13 mouse cellular contexts compared by ENCODE assay signal in the genomic region with DNA sequence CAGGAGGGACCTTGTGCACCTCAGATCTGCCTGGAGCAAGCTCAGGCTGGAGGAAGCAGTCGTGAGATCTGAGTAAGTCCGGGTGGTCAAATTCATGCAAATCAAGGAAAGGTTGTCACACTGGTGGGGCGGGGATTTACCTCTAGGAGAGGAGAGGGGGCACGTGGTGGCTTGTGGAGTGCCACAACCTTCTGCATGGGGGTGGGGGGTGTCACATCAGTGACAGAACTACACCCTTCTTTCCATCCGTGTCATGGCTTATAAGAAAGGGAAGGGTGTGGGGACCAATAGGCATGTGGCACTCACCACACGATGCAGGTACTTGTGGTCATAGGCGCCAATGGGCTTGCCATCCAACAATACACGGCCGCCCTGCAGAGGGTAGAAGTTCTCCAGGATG. TPM values are rescaled to one million over a fixed set of nuclear protein-coding genes. Genes with fewer than 3 reads are reported as not detected.
A peak's percentile ranks its signal among the peaks of the same experiment; 100 is the strongest.
DNase-seq lines count a peak whose midpoint lies in the region; ATAC-seq lines count a peak whose summit lies in the region.
"Had no signal": no experiment of that assay in that cellular context is flagged by ENCODE, and none has a peak within 500 bp of the region (broad histone marks: within the 10 kb centered on the region; RNA-seq: fewer than 3 reads in every experiment).

No protein-coding gene starts in this region.

- H3K9me3 ChIP-seq in forebrain, embryonic 10.5 days: no peaks in the 10 kb centered on the region
- H3K9me3 ChIP-seq in forebrain, embryonic 16.5 days (ENCODE audit: control insufficient read depth, low read length): no peaks in the 10 kb centered on the region
- H3K9me3 ChIP-seq in lung, embryonic 15.5 days: no peaks in the 10 kb centered on the region
- H3K9me3 ChIP-seq in megakaryocyte, embryonic 14.5 days: no peaks in the 10 kb centered on the region
- H3K9me3 ChIP-seq: forebrain, embryonic 12.5 days; midbrain, embryonic 15.5 days had no signal

- no peak overlapping the region for H3K4me2 ChIP-seq in forebrain, embryonic 16.5 days (ENCODE audit: low read length)
- no peak overlapping the region for H3K4me2 ChIP-seq in lung, embryonic 15.5 days
- H3K4me2 ChIP-seq: forebrain, embryonic 12.5 days; midbrain, embryonic 15.5 days had no signal

- H3K36me3 ChIP-seq in forebrain, embryonic 10.5 days (replicated peaks): no peaks in the 10 kb centered on the region
- no peaks in the 10 kb centered on the region for H3K36me3 ChIP-seq in forebrain, embryonic 16.5 days (ENCODE audit: control insufficient read depth, insufficient read depth)
- H3K36me3 ChIP-seq in lung, embryonic 15.5 days: no peaks in the 10 kb centered on the region
- H3K36me3 ChIP-seq in megakaryocyte, embryonic 14.5 days (replicated peaks; ENCODE audit: low read length): peaks cover 53% of the 10 kb centered on the region
- H3K36me3 ChIP-seq: forebrain, embryonic 12.5 days; midbrain, embryonic 15.5 days had no signal

- ATAC-seq in forebrain, embryonic 16.5 days: no peak
- ATAC-seq in lung, embryonic 15.5 days (ENCODE audit: borderline replicate concordance, extremely low read depth, low FRiP score, low TSS enrichment): no peak
- ATAC-seq: midbrain, embryonic 15.5 days had no signal

- H3K9ac ChIP-seq in forebrain, embryonic 16.5 days (replicated peaks; ENCODE audit: low read depth, low read length): no peak overlapping the region
- H3K9ac ChIP-seq in lung, embryonic 15.5 days: no peak overlapping the region
- H3K9ac ChIP-seq: forebrain, embryonic 12.5 days; midbrain, embryonic 15.5 days had no signal

- DNase-seq in forebrain, embryonic 10.5 days (ENCODE audit: extremely low spot score, low spot score): no peak
- DNase-seq in lung, adult 18-20 months: no peak
- DNase-seq in thymus, postnatal 25 days: peak; percentile 46
- no peak for DNase-seq in right cerebral cortex, adult 2 months (ENCODE audit: low spot score in 2 of 2)
- DNase-seq in adrenal gland, postnatal 4 days (ENCODE audit: low spot score in 2 of 2): no peak
- DNase-seq: adrenal gland, adult 2 months; kidney, postnatal 10 days had no signal

- H3K27me3 ChIP-seq in forebrain, embryonic 10.5 days (ENCODE audit: poor library complexity, severe bottlenecking): no peaks in the 10 kb centered on the region
- no peaks in the 10 kb centered on the region for H3K27me3 ChIP-seq in forebrain, embryonic 16.5 days (replicated peaks; ENCODE audit: control insufficient read depth, insufficient read depth, low read length)
- H3K27me3 ChIP-seq in lung, embryonic 15.5 days: no peaks in the 10 kb centered on the region
- H3K27me3 ChIP-seq in megakaryocyte, embryonic 14.5 days (replicated peaks): no peaks in the 10 kb centered on the region
- H3K27me3 ChIP-seq: forebrain, embryonic 12.5 days; midbrain, embryonic 15.5 days had no signal

- H3K4me3 ChIP-seq in forebrain, embryonic 10.5 days: no peak overlapping the region
- no peak overlapping the region for H3K4me3 ChIP-seq in forebrain, embryonic 16.5 days (replicated peaks; ENCODE audit: low read length)
- H3K4me3 ChIP-seq in lung, embryonic 15.5 days: no peak overlapping the region
- H3K4me3 ChIP-seq in megakaryocyte, embryonic 14.5 days (replicated peaks): peak overlapping the region; percentile 65
- H3K4me3 ChIP-seq: forebrain, embryonic 12.5 days; left cerebral cortex, adult 2 months; midbrain, embryonic 15.5 days had no signal

- H3K4me1 ChIP-seq in forebrain, embryonic 10.5 days: peaks cover 59% of the 10 kb centered on the region
- peaks cover 31% of the 10 kb centered on the region for H3K4me1 ChIP-seq in forebrain, embryonic 16.5 days (replicated peaks; ENCODE audit: control insufficient read depth, insufficient read depth, low read length)
- H3K4me1 ChIP-seq in lung, embryonic 15.5 days: peaks cover 34% of the 10 kb centered on the region
- H3K4me1 ChIP-seq in megakaryocyte, embryonic 14.5 days: peaks cover 97% of the 10 kb centered on the region

- 0 out of 2 replicates have a peak overlapping the region, but pooled peaks have one; percentile 9 for H3K27ac ChIP-seq in forebrain, embryonic 10.5 days
- H3K27ac ChIP-seq in forebrain, embryonic 16.5 days (ENCODE audit: low read length): no peak overlapping the region
- H3K27ac ChIP-seq in lung, embryonic 15.5 days: 0 out of 2 replicates have a peak overlapping the region, but pooled peaks have one; percentile 8
- H3K27ac ChIP-seq: forebrain, embryonic 12.5 days; left cerebral cortex, adult 2 months; midbrain, embryonic 15.5 days had no signal

- WGBS in forebrain, embryonic 10.5 days: 71% methylated on average over 9 of the region's 9 CpGs
- WGBS in forebrain, embryonic 16.5 days: 79% methylated on average over 9 of the region's 9 CpGs
- 55% methylated on average over 9 of the region's 9 CpGs for WGBS in lung, embryonic 15.5 days

RNA-seq across cellular contexts. Expression of a gene that starts 19.9 kb away (rescaled TPM):
- 0.52 and 0.65 TPM in 2 replicates for polyA plus RNA-seq in forebrain, embryonic 10.5 days (2016; fragmentation: Nextera tagmentation; extraction: Ambion mirVana)
- 11.3 and 13.4 TPM in 2 replicates for polyA plus RNA-seq in forebrain, embryonic 16.5 days (2015; fragmentation: Nextera tagmentation; extraction: Ambion mirVana)
- 1.9 and 3.6 TPM in 2 replicates for polyA plus RNA-seq in lung, embryonic 15.5 days (2015; fragmentation: Nextera tagmentation; extraction: Ambion mirVana)
- 23.8 and 51.5 TPM in 2 replicates for polyA plus RNA-seq in megakaryocyte, embryonic 14.5 days (2012; ENCODE audit: insufficient read depth, low replicate concordance)
- total RNA-seq in adrenal gland, postnatal 4 days (2021): 1 to 10 TPM; 5.8 to 7.2 TPM

RNA-seq across cellular contexts. Expression of a gene that starts 36.4 kb away (rescaled TPM):
- 16.8 and 17.8 TPM in 2 replicates for polyA plus RNA-seq in forebrain, embryonic 10.5 days (2016; fragmentation: Nextera tagmentation; extraction: Ambion mirVana)
- 37.4 and 38.6 TPM in 2 replicates for polyA plus RNA-seq in forebrain, embryonic 16.5 days (2015; fragmentation: Nextera tagmentation; extraction: Ambion mirVana)
- polyA plus RNA-seq in lung, embryonic 15.5 days (2015; fragmentation: Nextera tagmentation; extraction: Ambion mirVana): 26.5 and 27.6 TPM in 2 replicates
- 77.8 and 102 TPM in 2 replicates for polyA plus RNA-seq in megakaryocyte, embryonic 14.5 days (2012; ENCODE audit: insufficient read depth, low replicate concordance)
- total RNA-seq in adrenal gland, postnatal 4 days (2021): 10 to 100 TPM; 36.7 to 36.9 TPM

RNA-seq across cellular contexts. Expression of a gene that starts 40.2 kb away (rescaled TPM):
- 136 and 140 TPM in 2 replicates for polyA plus RNA-seq in forebrain, embryonic 10.5 days (2016; fragmentation: Nextera tagmentation; extraction: Ambion mirVana)
- 66.1 and 71.0 TPM in 2 replicates for polyA plus RNA-seq in forebrain, embryonic 16.5 days (2015; fragmentation: Nextera tagmentation; extraction: Ambion mirVana)
- 105 and 107 TPM in 2 replicates for polyA plus RNA-seq in lung, embryonic 15.5 days (2015; fragmentation: Nextera tagmentation; extraction: Ambion mirVana)
- polyA plus RNA-seq in megakaryocyte, embryonic 14.5 days (2012; ENCODE audit: insufficient read depth, low replicate concordance): 141 and 205 TPM in 2 replicates
- total RNA-seq in adrenal gland, postnatal 4 days (2021): 10 to 100 TPM; 77.2 to 80.9 TPM

RNA-seq across cellular contexts. Expression of a gene that starts 43.6 kb away (rescaled TPM):
- polyA plus RNA-seq in forebrain, embryonic 10.5 days (2016; fragmentation: Nextera tagmentation; extraction: Ambion mirVana): 50.8 and 51.2 TPM in 2 replicates
- 104 and 112 TPM in 2 replicates for polyA plus RNA-seq in forebrain, embryonic 16.5 days (2015; fragmentation: Nextera tagmentation; extraction: Ambion mirVana)
- polyA plus RNA-seq in lung, embryonic 15.5 days (2015; fragmentation: Nextera tagmentation; extraction: Ambion mirVana): 38.1 and 41.3 TPM in 2 replicates
- polyA plus RNA-seq in megakaryocyte, embryonic 14.5 days (2012; ENCODE audit: insufficient read depth, low replicate concordance): 437 and 1,468 TPM in 2 replicates
- 10 to 100 TPM; 61.4 to 64.1 TPM for total RNA-seq in adrenal gland, postnatal 4 days (2021)
